Mouse (Mus musculus) layer of hippocampus, adult 2 months (tissue): ENCODE measurements around the gene Ywhah. TPM values are rescaled to one million over a fixed set of nuclear protein-coding genes. Genes with fewer than 3 reads are reported as not detected.
"Not testable (repeated sequence)": the region's sequence is repeated elsewhere in the genome, so short reads cannot be mapped to it uniquely, and the experiment has no call there.

Experiments used
- DNase-seq, 2 experiments: peaks; one replicate each; pipeline ENCODE4 v3.0.0; 2022; ENCODE audit warnings: low spot score in 2 of 2
- H3K27ac ChIP-seq: fragments of 200-600 bp; 2 replicates; pipeline ENCODE4 v1.8.1; 2022
- H3K4me3 ChIP-seq: fragments of 200-600 bp; 2 replicates; pipeline ENCODE4 v1.8.1; 2022; ENCODE audit warnings: mild to moderate bottlenecking
- CTCF ChIP-seq: fragments of 200-600 bp; conservative IDR thresholded peaks from 2 replicates; pipeline ENCODE4 v1.8.1; 2022; ENCODE audit warnings: antibody characterized with exemption, mild to moderate bottlenecking, moderate library complexity
- total RNA-seq, 2 experiments: library from RNA; stranded (reverse); gene quantifications; 2 replicates each; pipeline ENCODE4 v1.2.3; 2021

The Ywhah gene
- total RNA-seq, 2 experiments from 2014 or later, result 1,193 to 1,302 TPM

DNA sequence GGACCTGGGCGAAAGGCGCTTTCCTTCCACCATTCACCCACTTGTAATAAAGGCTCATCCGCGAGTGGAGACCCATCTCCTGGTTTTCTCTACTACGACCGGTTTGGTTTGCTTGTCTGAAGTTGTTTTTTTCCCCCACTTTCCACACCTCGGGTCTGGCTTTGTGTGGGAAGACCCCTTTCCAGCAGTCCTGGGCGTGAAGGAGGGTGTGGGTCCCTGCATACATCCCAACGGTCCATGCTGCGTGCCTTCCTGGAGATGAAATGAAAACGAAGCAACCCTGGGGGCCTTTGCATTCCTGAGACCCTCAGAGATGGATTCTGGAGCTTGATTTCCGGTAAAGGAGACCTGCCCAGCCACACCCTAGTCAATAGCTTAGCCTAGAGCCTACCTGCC, 808 bp downstream of the Ywhah start:
- H3K27ac ChIP-seq, result peak overlapping the region; percentile 97
- no peak for DNase-seq
- TF ChIP-seq CTCF, result no peak
- H3K4me3 ChIP-seq, result peak overlapping the region; percentile 86

DNA sequence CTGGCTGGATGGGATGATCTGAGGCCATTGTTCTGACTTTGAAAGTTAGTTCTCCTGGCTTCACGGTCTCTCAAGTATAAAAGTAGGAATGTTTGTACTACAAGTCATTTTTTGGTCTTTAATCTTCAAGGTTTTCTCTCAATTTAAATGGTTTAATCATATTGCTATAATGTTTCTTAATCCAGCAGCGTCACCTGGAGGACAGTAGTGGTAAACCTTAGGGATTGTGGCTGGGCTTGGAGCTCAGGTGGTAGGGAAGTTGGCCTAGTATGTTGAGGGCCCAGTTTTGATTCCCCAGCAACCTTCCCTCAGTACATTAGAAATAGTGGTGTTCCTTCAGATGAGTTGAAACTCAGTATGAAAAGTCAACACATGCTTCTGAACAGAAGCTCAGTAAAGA, 3.0 kb downstream of the Ywhah start:
- H3K4me3 ChIP-seq, result peak overlapping the region; percentile 86
- no peak for DNase-seq

DNA sequence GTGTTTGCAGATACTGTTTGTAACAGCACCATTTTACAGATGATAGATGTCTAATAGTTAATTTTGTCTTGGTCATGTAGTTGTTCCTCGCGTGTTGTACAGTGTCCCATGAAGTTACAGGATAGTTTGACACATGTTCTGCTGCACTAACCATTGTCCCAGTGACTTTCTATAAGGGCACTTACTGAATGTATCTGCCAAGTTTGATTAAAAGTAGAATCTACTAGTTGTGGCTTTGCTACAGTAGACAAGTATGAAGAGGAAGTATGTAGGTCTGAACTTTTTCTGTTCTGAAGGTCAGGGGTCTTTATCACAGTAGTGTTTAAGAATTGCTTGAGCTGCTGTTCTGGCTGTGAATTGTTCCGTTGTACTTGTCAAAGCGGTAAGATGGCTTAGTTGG, 4.7 kb downstream of the Ywhah start:
- H3K4me3 ChIP-seq, result peak overlapping the region; percentile 86
- TF ChIP-seq CTCF, result no peak
- no peak for DNase-seq
- H3K27ac ChIP-seq, result peak overlapping the region; percentile 97

More for the DNA sequence above, 3.0 kb downstream of the Ywhah start:
- H3K27ac ChIP-seq, result peak overlapping the region; percentile 97
- peak; percentile 77 for TF ChIP-seq CTCF

DNA sequence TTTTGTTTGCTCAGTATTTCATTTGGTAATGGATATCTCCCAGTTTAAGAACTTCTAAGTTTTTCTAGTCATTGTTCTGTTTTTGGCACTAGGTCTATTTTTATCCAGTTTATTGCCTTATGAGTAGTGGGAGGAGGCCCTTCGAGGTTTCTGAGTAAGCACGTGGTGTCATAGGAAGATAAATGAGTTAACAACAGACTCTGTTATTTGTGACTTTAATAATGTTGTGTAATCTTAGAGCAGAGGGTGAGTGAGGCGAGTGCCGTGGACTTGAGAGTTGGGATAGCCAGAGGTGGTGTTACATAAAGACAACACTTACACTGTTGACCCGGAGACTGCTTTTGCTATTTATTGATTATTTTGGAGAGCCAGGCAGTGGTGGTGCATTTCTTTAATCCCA, 5.9 kb downstream of the Ywhah start:
- no peak for TF ChIP-seq CTCF
- no peak for DNase-seq
- Histone ChIP-seq H3K4me3 (peak overlapping the region; percentile 1; the same call in 1 of the 2 replicates), H3K27ac (peak overlapping the region; percentile 62)

DNA sequence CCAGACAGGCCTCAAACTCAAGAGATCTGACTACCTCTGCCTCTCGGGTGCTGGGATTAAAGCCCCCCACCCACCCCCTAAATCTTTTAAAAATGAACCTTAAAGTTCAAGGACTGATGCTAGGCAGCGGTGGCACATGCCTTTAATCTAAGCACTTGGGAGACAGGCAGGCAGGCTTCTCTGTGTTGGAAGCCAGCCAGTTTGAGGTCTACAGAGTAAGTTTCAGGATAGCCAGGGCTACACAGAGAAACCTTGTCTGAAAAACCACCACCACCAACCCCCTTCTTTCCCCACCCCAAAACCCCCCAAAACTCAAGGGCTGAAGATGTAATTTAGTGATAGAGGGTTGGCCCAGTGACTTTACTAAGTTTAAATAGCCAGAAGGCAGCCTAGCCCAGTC, 10.0 kb downstream of the Ywhah start:
- no peak for TF ChIP-seq CTCF
- H3K4me3 ChIP-seq, result no peak overlapping the region
- DNase-seq, result no peak
- peak overlapping the region; percentile 79; the same call in 1 of the 2 replicates for H3K27ac ChIP-seq

DNA sequence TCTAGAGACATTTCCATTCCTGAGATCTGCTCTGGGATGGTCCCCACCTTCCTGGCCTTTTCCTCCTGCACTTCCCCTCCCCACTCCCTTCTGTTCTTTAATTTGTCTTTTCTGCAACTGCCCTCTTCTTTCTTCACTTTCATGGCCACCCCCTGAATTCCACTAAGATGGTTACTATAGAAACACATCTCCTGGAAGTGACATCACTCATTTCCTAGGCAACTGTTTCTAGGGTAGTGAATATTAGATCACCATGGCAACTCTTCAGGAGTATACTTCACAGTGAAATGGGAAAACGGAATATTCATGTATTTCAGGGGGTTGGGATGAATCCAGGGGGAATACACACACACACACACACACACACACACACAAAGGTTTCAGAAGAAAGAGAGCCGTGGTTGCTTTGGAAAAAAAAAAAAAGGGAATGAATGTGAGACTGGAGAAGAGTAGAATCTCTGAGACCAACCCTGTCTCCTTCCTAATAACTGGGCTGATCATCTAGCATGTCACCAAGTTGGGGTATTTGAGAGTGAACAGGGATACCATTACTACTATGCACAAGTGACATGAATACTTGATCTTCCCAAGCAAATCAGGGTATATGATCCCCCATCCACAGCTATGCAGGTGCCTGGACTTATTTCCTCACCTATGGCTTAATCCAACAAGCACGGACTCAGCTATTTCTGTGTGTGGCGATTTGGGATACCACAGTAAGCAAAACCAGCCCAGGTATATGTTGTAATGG, 12.0 kb downstream of the Ywhah start:
- H3K4me3 ChIP-seq, result no peak overlapping the region
- TF ChIP-seq CTCF, result no peak
- peak in 1 of 2 experiments; percentile 77 for DNase-seq
- peak overlapping the region; percentile 79 for H3K27ac ChIP-seq

DNA sequence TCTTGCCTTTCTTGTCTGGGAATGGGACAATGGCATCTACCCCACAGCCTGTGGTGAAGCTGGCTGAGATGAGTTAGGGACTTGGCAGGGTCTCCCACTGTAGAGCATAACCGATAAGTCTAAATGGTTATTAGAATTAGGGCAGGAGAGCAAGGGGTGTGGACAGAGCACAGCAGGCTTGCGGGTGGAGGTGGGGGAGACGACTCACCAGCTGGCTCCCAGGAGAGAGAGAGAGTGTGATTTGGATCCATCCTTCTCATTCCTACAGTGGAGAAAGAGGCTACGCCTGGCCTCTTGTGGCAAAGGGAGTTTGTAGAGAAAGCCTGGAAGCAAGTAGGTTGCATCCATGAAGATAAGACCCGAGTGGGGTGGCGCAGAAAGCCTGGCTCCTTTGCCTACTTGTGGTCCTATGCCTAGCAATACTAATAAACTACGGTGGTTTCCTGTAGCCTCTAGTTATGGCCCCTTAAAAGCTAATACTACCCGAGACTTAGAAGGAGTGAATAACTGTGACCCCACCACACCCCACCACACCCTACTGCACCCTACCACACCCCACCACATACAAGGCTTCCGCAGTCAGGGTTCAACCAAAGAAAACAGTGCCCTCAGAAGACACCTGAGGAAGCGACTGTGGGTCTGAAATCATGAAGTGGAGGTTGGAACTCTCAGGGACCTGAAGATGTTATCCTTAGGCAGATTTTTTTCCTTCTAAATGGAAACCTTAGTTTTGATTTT, 13.6 kb downstream of the Ywhah start:
- no peak overlapping the region for H3K4me3 ChIP-seq
- peak overlapping the region; percentile 67 for H3K27ac ChIP-seq
- no peak for DNase-seq
- peak; percentile 22 for TF ChIP-seq CTCF

DNA sequence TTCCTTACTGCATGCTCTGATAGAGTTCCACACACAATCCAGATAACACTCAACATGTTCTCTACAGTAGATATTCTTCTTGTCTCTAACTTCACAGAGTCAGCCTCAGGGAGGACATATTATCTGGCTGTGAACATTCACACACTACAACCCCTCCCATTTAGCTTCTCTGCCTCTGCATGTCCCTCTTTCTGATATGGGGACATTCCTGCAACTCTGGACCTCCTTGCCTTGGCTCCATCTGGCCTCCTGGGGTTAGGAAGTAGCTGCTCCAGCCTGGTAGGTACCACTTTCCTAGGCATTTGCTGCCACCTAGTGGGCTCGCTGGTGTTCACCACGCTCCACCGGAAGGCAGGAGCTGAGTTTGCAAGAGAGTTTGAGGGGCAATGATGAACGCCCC, 14.5 kb downstream of the Ywhah start:
- DNase-seq, result peak; percentile 78 to 82
- H3K27ac ChIP-seq, result no peak overlapping the region
- TF ChIP-seq CTCF, result peak; percentile 89
- H3K4me3 ChIP-seq, result no peak overlapping the region

DNA sequence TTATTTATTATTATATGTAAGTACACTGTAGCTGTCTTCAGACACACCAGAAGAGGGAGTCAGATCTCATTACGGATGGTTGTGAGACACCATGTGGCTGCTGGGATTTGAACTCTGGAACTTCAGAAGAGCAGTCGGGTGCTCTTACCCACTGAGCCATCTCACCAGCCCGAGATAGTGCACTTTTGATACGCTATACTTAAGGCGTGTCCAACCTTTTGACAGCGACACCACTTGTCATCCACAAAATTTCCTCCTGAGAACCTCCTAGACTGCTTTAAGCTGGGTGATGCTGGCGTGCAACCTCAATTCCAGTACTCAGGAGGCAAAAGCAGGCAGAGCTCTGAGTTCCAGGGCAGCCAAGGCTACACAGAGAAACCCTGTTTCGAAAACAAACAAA, 15.0 kb downstream of the Ywhah start:
- not testable (repeated sequence) for DNase-seq, H3K27ac ChIP-seq, H3K4me3 ChIP-seq
- TF ChIP-seq CTCF, result peak; percentile 27

DNA sequence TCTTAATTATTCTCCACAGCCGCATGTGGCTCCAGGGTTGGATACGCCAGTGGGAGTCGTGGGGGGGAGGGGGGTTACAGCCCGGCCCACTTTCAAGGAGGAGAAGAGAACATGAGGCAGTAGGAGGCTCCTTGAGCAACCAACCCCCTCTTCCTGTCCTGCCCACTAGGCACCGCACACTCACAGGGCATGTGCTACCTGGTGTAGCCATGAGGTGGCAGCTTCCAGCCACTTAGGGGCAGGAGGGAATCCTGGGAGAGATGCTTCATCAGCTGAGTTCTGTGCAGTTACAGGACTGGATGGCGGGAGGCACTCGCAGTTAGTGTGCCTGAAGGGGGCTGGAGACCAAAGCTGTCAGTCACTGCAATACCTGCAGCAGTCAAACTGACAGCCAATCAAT, 15.5 kb downstream of the Ywhah start:
- no peak overlapping the region for H3K4me3 ChIP-seq
- TF ChIP-seq CTCF, result peak; percentile 49
- DNase-seq, result no peak
- no peak overlapping the region for H3K27ac ChIP-seq

DNA sequence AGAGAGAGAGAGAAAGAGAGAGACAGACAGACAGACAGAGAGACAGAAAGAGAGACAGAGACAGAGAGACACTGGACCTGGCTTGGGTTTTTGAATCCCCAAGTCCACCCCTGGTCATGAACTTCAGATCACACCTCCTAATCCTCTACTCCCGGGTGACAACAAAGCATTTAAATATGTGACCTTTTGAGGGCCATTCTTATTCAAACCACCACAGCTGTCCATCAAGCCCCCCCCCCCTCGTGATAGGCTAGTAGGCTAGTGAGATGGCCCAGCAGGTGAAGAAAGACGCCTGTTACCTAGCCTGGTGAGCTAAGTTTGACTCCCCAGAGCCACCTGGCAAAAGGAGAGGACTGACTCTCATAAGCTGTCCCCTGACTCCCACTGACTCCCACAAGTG, 16.3 kb downstream of the Ywhah start:
- no peak overlapping the region for H3K4me3 ChIP-seq
- no peak overlapping the region for H3K27ac ChIP-seq
- no peak for TF ChIP-seq CTCF
- no peak for DNase-seq

DNA sequence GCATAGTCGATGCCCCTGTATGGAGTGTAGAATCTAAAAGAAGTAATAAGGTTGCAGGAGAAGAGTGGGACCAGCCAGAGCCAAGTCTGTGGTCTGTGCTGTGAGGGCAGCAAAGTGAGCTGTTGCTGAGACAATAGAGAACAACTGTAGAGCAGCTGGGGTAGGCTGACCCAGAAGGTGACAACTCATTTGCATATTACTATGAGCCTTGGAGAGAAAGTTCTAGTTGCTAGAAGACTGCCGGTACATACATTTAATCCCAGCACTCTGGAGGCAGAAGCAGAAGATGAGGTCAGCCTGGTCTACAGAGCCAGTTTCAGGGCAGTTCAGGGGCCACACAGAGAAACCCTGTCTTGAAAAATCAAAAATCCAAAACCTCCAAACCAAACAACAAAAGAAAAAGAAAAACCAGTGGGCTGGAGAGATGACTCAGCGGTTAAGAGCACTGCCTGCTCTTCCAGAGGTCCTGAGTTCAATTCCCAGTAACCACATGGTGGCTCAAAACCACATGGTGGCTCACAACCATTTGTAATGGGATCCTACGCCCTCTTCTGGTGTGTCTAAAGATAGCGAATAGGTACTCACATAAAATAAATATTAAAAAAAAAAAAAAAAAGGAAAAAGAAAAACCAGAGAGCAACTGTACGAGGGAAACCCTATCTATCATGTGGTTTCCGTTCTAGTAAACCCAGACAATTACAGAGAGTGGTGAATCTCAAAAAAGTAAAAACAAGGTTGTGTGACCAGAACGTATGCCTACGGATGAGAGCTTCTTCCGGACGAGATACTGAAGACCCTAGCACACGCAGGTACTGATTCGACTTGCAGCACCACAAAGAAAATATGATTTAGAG, 20.3 kb downstream of the Ywhah start:
- peak overlapping the region; percentile 29; the same call in 1 of the 2 replicates for H3K4me3 ChIP-seq
- no peak for DNase-seq
- no peak for TF ChIP-seq CTCF
- H3K27ac ChIP-seq, result 0 out of 2 replicates have a peak overlapping the region, but pooled peaks have one; percentile 39

DNA sequence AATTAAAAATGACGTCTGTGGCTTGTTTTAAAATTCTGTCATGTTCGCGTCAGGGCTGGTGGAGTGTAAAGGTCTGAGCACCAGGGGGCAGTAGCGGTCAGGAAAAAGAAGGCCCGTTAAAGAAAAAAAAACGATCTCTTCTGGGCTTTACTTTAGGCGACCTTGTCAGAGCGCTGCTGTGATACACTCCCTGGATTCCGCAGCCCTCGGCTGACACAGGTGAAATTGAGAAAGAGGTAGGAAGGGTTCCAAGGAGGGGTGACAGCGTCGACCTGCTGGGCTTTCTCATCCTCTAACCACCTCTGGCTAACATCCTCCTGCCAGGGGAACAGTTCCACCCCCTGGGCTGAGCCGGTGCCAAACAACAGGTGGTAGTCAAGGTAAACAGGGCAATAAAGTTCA, 20.9 kb downstream of the Ywhah start:
- peak overlapping the region; percentile 36; the same call in 1 of the 2 replicates for H3K4me3 ChIP-seq
- no peak overlapping the region for H3K27ac ChIP-seq
- peak; percentile 85 for TF ChIP-seq CTCF
- DNase-seq, result peak in 1 of 2 experiments; percentile 79

DNA sequence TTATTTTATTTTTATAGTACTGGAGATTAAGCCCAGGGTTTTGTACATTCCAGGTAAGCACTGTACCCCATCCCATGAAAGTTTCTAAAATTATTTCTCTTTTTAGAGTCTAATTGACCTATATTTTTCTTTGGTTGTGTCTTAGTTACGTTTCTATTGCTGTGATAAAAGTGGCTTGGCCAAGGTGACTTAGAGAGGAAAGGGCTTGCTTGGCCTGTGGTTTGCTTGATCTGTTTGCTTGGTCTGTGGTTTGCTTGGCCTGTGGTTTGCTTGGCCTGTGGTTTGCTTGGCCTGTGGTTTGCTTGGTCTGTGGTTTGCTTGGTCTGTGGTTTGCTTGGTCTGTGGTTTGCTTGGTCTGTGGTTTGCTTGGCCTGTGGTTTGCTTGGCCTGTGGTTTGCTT, 22.1 kb downstream of the Ywhah start:
- DNase-seq, H3K4me3 ChIP-seq, H3K27ac ChIP-seq: not testable (repeated sequence)
